Mouse (Mus musculus) testis, adult 2 months (tissue): ENCODE results near the gene Enpp4.

Source experiments
- CTCF ChIP-seq: fragments of 200-500 bp; IDR thresholded peaks from 2 replicates; pipeline ENCODE4 v1.5.1; 2012; ENCODE audit warnings: low read depth, mild to moderate bottlenecking, inconsistent platforms, low read length, moderate library complexity; ENCODE audit not compliant: control insufficient read depth, insufficient read depth, insufficient replicate concordance
- POLR2A ChIP-seq: fragments of 200-500 bp; IDR thresholded peaks from 2 replicates; pipeline ENCODE4 v1.6.1; 2012; ENCODE audit warnings: low read depth, mild to moderate bottlenecking, inconsistent platforms, low read length, moderate library complexity; ENCODE audit not compliant: control insufficient read depth

DNA sequence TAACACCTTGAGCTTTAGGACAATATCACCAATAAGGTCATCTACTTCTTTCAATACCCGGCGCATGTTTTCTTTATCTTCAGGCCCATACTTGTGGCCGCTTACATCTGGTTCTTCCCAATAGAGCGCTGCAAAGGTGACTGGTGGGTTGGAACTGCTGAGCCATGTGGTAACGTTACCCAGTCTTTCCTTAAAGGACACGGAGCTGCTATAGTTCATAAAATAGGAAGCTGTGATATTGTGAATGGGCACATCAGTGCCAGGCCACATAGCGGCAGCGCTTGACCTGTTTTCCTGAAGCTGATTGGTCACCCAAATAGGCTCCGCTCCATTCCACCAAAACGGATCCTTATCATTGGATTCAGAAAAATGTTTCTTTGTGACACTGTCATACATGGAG, 3.6 kb downstream of the Enpp4 start:
- TF ChIP-seq POLR2A, result no peak
- no peak for TF ChIP-seq CTCF
